Mouse (Mus musculus): ENCODE results near the gene Map1lc3b.

DNA sequence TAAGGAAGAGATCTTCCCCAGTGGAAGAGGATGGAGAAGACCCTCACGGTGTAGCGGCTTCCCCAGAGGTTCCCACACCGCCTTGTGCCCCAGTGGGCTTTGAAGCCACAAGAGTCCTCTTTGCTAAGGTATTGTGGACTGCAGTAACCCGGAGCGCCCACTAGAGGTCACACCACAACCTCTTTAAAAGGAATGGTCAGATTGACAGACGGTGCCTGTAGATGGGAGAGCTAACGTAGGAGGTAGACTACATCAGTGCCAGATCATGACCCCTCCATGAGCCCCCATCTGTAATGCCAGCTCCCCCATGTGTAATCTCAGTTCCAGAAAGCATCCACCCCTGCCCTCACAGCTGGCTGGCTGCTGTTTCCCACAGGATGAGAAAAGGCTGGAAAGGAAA, 43.0 kb upstream of the Map1lc3b start:
- TF ChIP-seq CTCF (IDR thresholded peaks at IDR 0.05; ENCODE audit: low read depth, low read length) (peak; percentile 71), POLR2A (IDR thresholded peaks at IDR 0.05; ENCODE audit: borderline replicate concordance, low read depth, low read length) (no peak)
